Mouse (Mus musculus): ENCODE measurements around the gene Erf.

Gene Erf

DNA sequence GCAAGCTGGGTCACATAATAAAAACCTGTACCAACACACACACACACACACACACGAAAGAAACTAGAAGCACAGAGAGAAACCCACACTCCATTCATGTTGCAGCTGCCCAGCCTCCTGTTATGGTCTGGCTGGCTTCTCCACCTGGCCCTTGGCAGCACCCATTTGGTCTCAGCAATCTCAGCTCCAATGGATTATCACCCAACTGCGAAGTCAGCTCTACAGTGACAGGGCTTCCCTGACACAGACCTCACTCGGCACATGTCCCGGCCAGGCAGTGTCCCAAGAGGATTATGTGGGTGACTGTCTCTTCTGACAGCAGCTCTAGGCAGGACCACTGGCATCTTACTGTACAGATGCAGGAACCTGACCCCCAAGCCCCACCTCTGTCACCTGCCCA lies 40.1 kb downstream of the Erf start:
- no peak for DNase-seq (ENCODE audit: low spot score in 2 of 2)

DNA sequence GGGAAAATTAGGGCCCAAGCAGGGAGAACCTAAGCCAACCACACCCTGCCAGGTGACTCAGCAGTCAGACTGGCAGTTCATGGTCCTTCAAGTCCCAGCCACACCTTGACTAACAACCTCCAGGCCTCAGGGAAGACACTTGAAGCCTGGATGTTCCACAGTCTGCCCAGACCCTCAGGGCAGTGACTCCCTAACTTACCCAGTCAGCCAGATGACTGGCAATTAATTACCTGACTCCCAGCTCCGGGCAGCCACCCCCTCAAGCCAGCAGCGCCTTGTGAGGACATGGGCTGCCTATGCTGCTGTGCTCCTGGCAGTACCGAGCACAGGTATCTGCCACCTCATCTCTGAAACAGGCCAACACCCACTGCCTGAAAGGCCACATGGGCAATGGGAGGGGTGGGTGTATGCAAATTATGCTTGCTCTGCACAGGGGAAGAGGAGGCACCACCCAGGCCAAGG lies 41.4 kb downstream of the Erf start:
- DNase-seq (ENCODE audit: low spot score in 2 of 2): no peak

DNA sequence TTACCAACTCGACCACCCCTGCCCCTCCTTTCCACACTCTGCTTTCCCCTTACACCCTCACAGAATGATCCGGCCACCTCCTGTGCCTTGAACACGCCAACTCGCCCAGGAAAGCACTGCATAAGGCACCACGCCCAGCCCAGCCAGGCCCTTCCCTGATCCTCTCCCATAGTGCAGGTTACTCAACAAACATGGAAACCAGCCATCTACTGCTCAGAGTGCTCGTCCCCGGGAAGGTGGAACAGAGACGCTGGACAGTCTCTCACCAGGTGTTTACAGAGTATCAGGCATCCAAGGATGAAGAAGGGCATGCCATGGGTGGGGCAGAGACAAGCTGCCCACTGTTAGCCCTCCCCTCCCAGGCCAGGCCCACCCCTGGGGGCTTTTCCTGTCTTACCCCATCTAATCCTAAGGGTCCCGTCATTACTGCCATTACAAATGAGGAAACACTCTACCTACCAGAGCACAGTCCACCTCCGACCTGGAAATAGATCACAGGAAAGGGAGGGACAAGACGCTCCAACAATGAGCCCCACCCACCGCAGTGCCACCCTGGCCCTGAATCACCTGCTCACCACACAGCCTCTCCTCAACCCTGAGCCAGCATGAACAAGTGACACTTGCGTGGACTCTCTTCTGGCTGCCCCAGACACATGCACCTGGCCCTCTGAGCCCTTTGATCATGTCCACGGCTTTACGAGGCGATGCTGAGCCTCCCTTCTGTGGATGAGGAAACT lies 44.3 kb downstream of the Erf start:
- DNase-seq (ENCODE audit: low spot score in 2 of 2): no peak

DNA sequence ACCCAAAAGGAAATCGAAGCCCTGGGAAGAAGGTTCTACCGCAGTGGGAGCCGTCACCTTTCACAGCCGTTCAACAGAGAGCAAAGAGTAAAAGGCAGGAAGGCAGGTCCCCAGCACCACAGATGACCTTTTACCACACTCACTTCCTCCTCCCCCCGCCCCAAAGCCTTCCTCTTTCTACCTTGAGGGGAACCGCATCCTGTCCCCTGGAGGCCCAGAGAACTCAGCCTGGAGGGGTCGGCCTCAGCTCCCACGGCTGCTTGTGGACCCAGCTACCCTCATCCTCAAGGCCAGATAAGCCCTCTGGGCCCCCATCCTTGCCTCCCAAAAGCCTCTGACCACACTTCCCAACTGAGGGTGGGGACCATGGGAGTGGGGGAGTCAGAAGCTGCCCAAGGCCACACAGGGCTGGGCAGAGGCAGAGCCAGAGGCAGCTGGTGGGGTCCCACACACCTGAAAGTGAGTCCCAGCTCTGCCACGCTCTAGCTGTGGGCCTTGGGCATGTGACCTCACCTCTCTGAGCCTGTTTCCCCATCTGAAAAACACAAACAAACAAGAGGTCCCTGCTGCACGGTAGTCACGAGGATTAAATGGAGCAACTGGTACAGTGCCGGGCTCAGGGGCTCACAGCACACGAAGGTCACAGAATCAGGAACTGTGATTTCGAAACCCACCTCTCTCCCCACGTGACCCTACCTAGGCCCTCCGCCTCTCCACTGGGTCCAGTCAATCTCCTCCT lies 45.0 kb downstream of the Erf start:
- no peak for DNase-seq (ENCODE audit: low spot score in 2 of 2)

DNA sequence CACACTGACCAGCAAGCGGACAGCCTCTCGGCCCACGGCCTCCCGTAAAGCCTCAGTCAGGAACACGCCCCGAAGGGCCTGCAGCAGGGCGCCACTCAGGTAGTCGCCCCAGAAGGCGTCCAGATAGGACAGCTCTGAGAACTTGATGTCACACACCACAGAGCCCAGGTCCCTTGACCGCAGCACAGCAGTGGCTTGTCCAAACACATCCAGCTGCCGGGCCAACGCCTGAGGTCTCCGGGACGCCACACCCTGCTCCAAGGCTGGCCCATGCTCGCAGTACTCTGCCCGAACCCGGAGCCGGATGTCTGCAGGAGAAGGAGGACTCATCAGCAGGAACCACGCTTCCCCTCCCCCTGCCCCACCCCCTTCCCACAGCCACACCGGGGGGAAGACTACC lies 46.9 kb downstream of the Erf start:
- no peak for DNase-seq (ENCODE audit: low spot score in 2 of 2)

DNA sequence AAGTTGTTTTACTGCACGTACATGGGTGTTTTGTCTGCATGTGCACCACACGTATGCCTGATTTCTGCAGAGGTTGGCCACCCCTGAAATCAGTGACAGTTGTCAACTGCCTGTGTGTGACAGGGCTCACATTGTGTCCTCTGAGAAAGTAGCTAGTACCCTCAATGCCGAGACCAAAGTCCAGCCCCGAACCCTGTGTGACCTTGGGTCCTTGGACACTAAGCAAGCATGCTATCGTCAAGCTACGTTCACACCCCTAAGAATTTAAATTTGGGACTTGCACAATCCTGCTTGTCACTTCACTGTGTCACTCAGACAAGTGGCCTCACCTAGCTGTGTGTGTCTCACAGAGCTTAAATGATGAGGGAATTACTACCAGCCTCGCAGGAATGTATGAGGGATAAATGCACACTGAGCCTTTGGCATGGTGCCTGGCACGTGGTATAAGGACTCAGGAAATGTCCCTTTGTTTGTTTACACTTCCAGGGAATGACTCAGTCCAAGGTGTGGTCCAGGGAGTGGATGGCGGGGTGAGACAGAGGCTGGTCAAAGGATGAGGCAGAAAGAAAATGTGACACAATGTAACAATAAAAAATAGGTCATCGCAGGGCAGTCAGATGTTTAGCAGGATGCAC lies 53.1 kb downstream of the Erf start:
- DNase-seq (ENCODE audit: low spot score in 2 of 2): no peak

DNA sequence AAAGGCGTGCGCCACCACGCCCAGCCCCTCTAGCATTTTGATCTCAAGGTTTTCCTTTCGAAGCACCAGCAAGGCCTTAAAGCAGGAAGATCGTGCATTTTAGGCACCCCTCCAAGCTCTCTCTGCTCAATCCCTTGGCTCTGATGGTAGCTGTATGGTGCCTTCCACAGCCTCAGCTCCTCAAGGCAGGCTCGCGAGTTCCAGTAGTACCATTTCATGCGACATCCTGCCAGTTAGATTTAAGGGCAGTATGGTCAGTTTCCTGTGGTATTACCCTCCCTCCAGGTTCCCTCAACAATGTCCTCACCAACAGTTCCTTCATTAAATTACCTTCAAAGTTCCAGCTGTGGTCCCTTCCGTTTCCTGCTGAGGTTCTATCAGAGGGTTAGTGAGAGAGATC lies 54.5 kb downstream of the Erf start:
- DNase-seq (ENCODE audit: low spot score in 2 of 2): no peak

DNA sequence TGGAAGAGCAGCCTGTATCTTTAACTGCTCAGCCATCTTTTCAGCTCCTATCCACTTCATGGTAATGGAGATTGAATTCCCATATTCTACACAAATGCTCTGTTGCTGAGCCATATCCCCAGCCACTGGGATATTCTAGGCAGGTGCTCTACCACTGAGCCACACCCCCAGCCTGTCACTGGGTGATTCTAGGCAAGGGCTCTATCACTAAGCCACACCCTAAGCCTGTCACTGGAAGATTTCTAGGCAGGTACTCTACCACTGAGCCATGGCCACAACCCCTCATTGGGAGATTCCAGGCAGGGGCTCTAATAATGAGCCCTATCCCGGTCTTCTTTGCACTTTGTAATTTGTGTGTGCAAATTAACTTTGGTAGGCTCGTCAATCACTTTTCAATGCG lies 55.4 kb downstream of the Erf start:
- no peak for DNase-seq (ENCODE audit: low spot score in 2 of 2)
